Comparison of ENCODE assay signal across 23 mouse cellular contexts in the genomic region with DNA sequence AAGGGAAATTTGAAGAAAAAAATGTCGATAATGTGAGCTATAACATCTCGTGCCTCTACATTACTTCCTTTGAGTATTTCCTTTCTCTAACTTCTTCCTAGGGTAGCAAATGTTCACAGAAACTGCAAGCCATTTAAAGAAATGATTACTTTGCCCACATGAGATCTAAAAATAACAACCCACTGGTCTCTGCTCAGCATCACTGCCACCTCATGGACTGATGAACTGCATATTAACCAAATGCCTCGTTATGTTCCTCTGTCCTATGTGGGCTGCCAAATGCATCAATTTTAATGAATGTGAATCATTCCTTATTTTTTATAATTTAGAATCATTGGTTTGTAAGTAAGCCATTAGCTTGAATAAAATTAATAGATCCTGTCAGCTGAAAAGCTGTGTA.
DNase-seq lines count a peak whose midpoint lies in the region; ATAC-seq and TF ChIP-seq lines count a peak whose summit lies in the region.
"Had no signal": no experiment of that assay in that cellular context is flagged by ENCODE, and none has a peak within 500 bp of the region (broad histone marks: within the 10 kb centered on the region; RNA-seq: fewer than 3 reads in every experiment).

No protein-coding gene starts in this region.

- no peaks in the 10 kb centered on the region for H3K27me3 ChIP-seq in heart, adult 2 months (ENCODE audit: control insufficient read depth, insufficient read depth, low read length)
- H3K27me3 ChIP-seq in heart, embryonic 10.5 days (ENCODE audit: insufficient read depth, poor library complexity, severe bottlenecking): no peaks in the 10 kb centered on the region
- no peaks in the 10 kb centered on the region for H3K27me3 ChIP-seq in heart, embryonic 11.5 days (ENCODE audit: control insufficient read depth, insufficient read depth, low read length)
- no peaks in the 10 kb centered on the region for H3K27me3 ChIP-seq in heart, postnatal 0 days (ENCODE audit: control insufficient read depth, insufficient read depth, low read length)
- H3K27me3 ChIP-seq: embryonic facial prominence, embryonic 13.5 days; forebrain, embryonic 15.5 days; kidney, embryonic 15.5 days; liver, embryonic 15.5 days; lung, embryonic 15.5 days; neural tube, embryonic 12.5 days had no signal

- no peak overlapping the region for H3K4me2 ChIP-seq in heart, embryonic 11.5 days
- H3K4me2 ChIP-seq in heart, postnatal 0 days (ENCODE audit: low read depth, low read length): no peak overlapping the region
- H3K4me2 ChIP-seq: embryonic facial prominence, embryonic 13.5 days; forebrain, embryonic 15.5 days; hindbrain, embryonic 14.5 days; kidney, embryonic 15.5 days; liver, embryonic 15.5 days; lung, embryonic 15.5 days; midbrain, embryonic 11.5 days; neural tube, embryonic 12.5 days had no signal

- H3K9me3 ChIP-seq in heart, embryonic 10.5 days: no peaks in the 10 kb centered on the region
- H3K9me3 ChIP-seq in heart, embryonic 11.5 days (replicated peaks; ENCODE audit: control insufficient read depth, low read length): no peaks in the 10 kb centered on the region
- H3K9me3 ChIP-seq in heart, postnatal 0 days (replicated peaks; ENCODE audit: control insufficient read depth, low read length): no peaks in the 10 kb centered on the region
- H3K9me3 ChIP-seq: embryonic facial prominence, embryonic 13.5 days; forebrain, embryonic 10.5 days; forebrain, embryonic 15.5 days; kidney, embryonic 15.5 days; liver, embryonic 15.5 days; lung, embryonic 15.5 days; neural tube, embryonic 12.5 days had no signal

- WGBS in heart, adult 2 months: 34% methylated on average over 3 of the region's 3 CpGs
- WGBS in heart, embryonic 10.5 days: 51% methylated on average over 3 of the region's 3 CpGs
- 51% methylated on average over 3 of the region's 3 CpGs for WGBS in heart, embryonic 11.5 days (ENCODE audit: insufficient replicate concordance)
- WGBS in heart, postnatal 0 days: 31% methylated on average over 3 of the region's 3 CpGs

- no peaks in the 10 kb centered on the region for H3K79me2 ChIP-seq in heart, adult 2 months (replicated peaks; ENCODE audit: control insufficient read depth, insufficient read depth, low read length)

- TF ChIP-seq EP300 in heart, adult 2 months (IDR thresholded peaks at IDR 0.05; ENCODE audit: insufficient read depth, low read depth, low read length): no peak
- no peak for TF ChIP-seq EP300 in heart, postnatal 0 days (IDR thresholded peaks at IDR 0.05; ENCODE audit: low read depth)

- no peak overlapping the region for H3K27ac ChIP-seq in heart, adult 2 months
- H3K27ac ChIP-seq in heart, embryonic 10.5 days: no peak overlapping the region; the same call in 1 of the 2 replicates
- 0 out of 2 replicates have a peak overlapping the region, but pooled peaks have one; percentile 31 for H3K27ac ChIP-seq in heart, embryonic 11.5 days (ENCODE audit: low read depth, low read length)
- H3K27ac ChIP-seq in heart, postnatal 0 days (ENCODE audit: low read depth): peak overlapping the region; percentile 56
- H3K27ac ChIP-seq: embryonic facial prominence, embryonic 13.5 days; forebrain, embryonic 10.5 days; forebrain, embryonic 15.5 days; hindbrain, embryonic 14.5 days; kidney, embryonic 15.5 days; liver, embryonic 15.5 days; lung, embryonic 15.5 days; neural tube, embryonic 12.5 days had no signal

- TF ChIP-seq CTCF in heart, adult 2 months (IDR thresholded peaks at IDR 0.05): peak; percentile 23
- TF ChIP-seq CTCF in heart, postnatal 0 days (IDR thresholded peaks at IDR 0.05; ENCODE audit: low read depth): peak; percentile 28

- no peak overlapping the region for H3K4me3 ChIP-seq in heart, adult 2 months
- no peak overlapping the region for H3K4me3 ChIP-seq in heart, embryonic 10.5 days
- H3K4me3 ChIP-seq in heart, embryonic 11.5 days (ENCODE audit: low read depth, low read length): no peak overlapping the region
- H3K4me3 ChIP-seq in heart, postnatal 0 days (ENCODE audit: low read depth, low read length): no peak overlapping the region
- H3K4me3 ChIP-seq: embryonic facial prominence, embryonic 13.5 days; forebrain, embryonic 10.5 days; forebrain, embryonic 15.5 days; kidney, embryonic 15.5 days; liver, embryonic 15.5 days; lung, embryonic 15.5 days; myocyte; neural tube, embryonic 12.5 days had no signal

- no peaks in the 10 kb centered on the region for H3K36me3 ChIP-seq in heart, adult 2 months (ENCODE audit: control insufficient read depth, insufficient read depth, low read length)
- no peaks in the 10 kb centered on the region for H3K36me3 ChIP-seq in heart, embryonic 10.5 days
- no peaks in the 10 kb centered on the region for H3K36me3 ChIP-seq in heart, embryonic 11.5 days (ENCODE audit: control insufficient read depth, insufficient read depth, low read length)
- no peaks in the 10 kb centered on the region for H3K36me3 ChIP-seq in heart, postnatal 0 days (replicated peaks; ENCODE audit: control insufficient read depth, insufficient read depth, low read length)
- H3K36me3 ChIP-seq: embryonic facial prominence, embryonic 13.5 days; forebrain, embryonic 10.5 days; forebrain, embryonic 15.5 days; kidney, embryonic 15.5 days; liver, embryonic 15.5 days; lung, embryonic 15.5 days; neural tube, embryonic 12.5 days had no signal

- H3K4me1 ChIP-seq in heart, adult 2 months (ENCODE audit: control insufficient read depth, insufficient read depth, low read length): no peaks in the 10 kb centered on the region
- no peaks in the 10 kb centered on the region for H3K4me1 ChIP-seq in heart, embryonic 10.5 days
- no peaks in the 10 kb centered on the region for H3K4me1 ChIP-seq in heart, embryonic 11.5 days (ENCODE audit: control insufficient read depth, insufficient read depth, low read length)
- 0 out of 2 replicates have a peak, but pooled peaks cover 4% of the 10 kb centered on the region for H3K4me1 ChIP-seq in heart, postnatal 0 days (ENCODE audit: control insufficient read depth, insufficient read depth)
- H3K4me1 ChIP-seq: embryonic facial prominence, embryonic 13.5 days; forebrain, embryonic 10.5 days; forebrain, embryonic 15.5 days; kidney, embryonic 15.5 days; liver, embryonic 15.5 days; lung, embryonic 15.5 days; neural tube, embryonic 12.5 days had no signal

- no peak for ATAC-seq in heart, embryonic 11.5 days (replicated peaks; ENCODE audit: insufficient number of reproducible peaks, low FRiP score, low TSS enrichment)
- ATAC-seq in heart, postnatal 0 days (ENCODE audit: insufficient read depth, low read depth): peak; percentile 69; the same call in 1 of the 2 replicates
- ATAC-seq: forebrain, embryonic 15.5 days had no signal

- no peak for DNase-seq in heart, adult 2 months
- no peak for DNase-seq in heart, embryonic 10.5 days (ENCODE audit: low spot score)
- DNase-seq in Muller cell, postnatal 12 days (ENCODE audit: inconsistent ontology term): peak; percentile 81
- DNase-seq in heart, postnatal 0 days (ENCODE audit: low spot score): peak; percentile 35
- no peak for DNase-seq in testis, postnatal 10 days (ENCODE audit: low spot score)
- DNase-seq in frontal cortex, postnatal 14 days (ENCODE audit: low spot score in 2 of 2): no peak
- DNase-seq: adrenal gland, postnatal 14 days; cerebellum, adult 18-20 months; cerebellum, postnatal 10 days; kidney, adult 11 months; kidney, postnatal 36 days; liver had no signal

- H3K9ac ChIP-seq in heart, adult 2 months (ENCODE audit: low read depth, low read length): no peak overlapping the region
- no peak overlapping the region for H3K9ac ChIP-seq in heart, embryonic 11.5 days (ENCODE audit: low read depth, low read length)
- no peak overlapping the region for H3K9ac ChIP-seq in heart, postnatal 0 days (replicated peaks; ENCODE audit: low read depth, low read length)
- H3K9ac ChIP-seq: embryonic facial prominence, embryonic 13.5 days; forebrain, embryonic 15.5 days; hindbrain, embryonic 14.5 days; kidney, embryonic 15.5 days; liver, embryonic 15.5 days; lung, embryonic 15.5 days; neural tube, embryonic 12.5 days had no signal

- intact Hi-C loops in heart, adult 2 months (cut with DNase I): loop anchor here (5.0 kb wide), 1 partner anchor 242 kb away; no protein-coding TSS in a partner anchor

- no peak for TF ChIP-seq POLR2A in heart, adult 2 months (IDR thresholded peaks at IDR 0.05; ENCODE audit: insufficient read depth, low read depth, low read length)

Comparison
In these comparisons a context has a peak if more than half of its experiments do, and no peak if none do; other contexts are left out.
1. DNase-seq: peak in Muller cell, postnatal 12 days (single experiment) and heart, postnatal 0 days (single experiment); none in heart, adult 2 months (0 of 2), heart, embryonic 10.5 days (single experiment), testis, postnatal 10 days (single experiment) and frontal cortex, postnatal 14 days (0 of 2).
2. H3K27ac ChIP-seq: peak in heart, embryonic 11.5 days (single experiment) and heart, postnatal 0 days (single experiment); none in heart, adult 2 months (single experiment) and heart, embryonic 10.5 days (single experiment).